Mouse (Mus musculus): ENCODE data around the gene Lpcat1.

GRCm38 (mm10) chr13:73448201-73448600 lies 18.8 kb upstream of the Lpcat1 start:
- TF ChIP-seq CTCF (conservative IDR thresholded peaks at IDR 0.05; ENCODE audit: low read length) (no peak), NANOG (IDR thresholded peaks at IDR 0.05; ENCODE audit: borderline replicate concordance, low read length) (no peak), POU5F1 (IDR thresholded peaks at IDR 0.05; ENCODE audit: borderline replicate concordance, low read length) (no peak)

All from E14TG2a.4 (cell line).